Mouse (Mus musculus): ENCODE data around the gene Slc22a15. TPM values are rescaled to one million over a fixed set of nuclear protein-coding genes. Genes with fewer than 3 reads are reported as not detected.

Slc22a15 gene
- polyA plus RNA-seq, 1 experiment from 2014 or later: 5.1 TPM

GRCm38 (mm10) chr3:101883902-101884301 lies 40.4 kb downstream of the Slc22a15 start:
- Histone ChIP-seq H3K27ac (ENCODE audit: low read depth) (no peak overlapping the region), H3K4me3 (ENCODE audit: low read depth, low read length) (no peak overlapping the region), H3K4me2 (no peak overlapping the region), H3K9me3 (ENCODE audit: low read depth, low read length) (no peaks in the 10 kb centered on the region), H3K36me3 (ENCODE audit: insufficient read depth) (peaks cover 4% of the 10 kb centered on the region; the same call in 1 of the 2 replicates), H3K9ac (no peak overlapping the region), H3K27me3 (ENCODE audit: insufficient read depth, low read length) (no peaks in the 10 kb centered on the region), H3K4me1 (ENCODE audit: insufficient read depth) (peaks cover 3% of the 10 kb centered on the region; the same call in 1 of the 2 replicates)
- no peak for TF ChIP-seq CTCF (IDR thresholded peaks at IDR 0.05; ENCODE audit: low read depth)
- ATAC-seq (ENCODE audit: insufficient read depth) (no peak), DNase-seq (no peak)
- WGBS: 56% methylated on average over 3 of the region's 3 CpGs

GRCm38 (mm10) chr3:101881721-101882120 lies 42.5 kb downstream of the Slc22a15 start:
- TF ChIP-seq CTCF (IDR thresholded peaks at IDR 0.05; ENCODE audit: low read depth): no peak
- Histone ChIP-seq H3K27ac (ENCODE audit: low read depth) (no peak overlapping the region), H3K27me3 (ENCODE audit: insufficient read depth, low read length) (no peaks in the 10 kb centered on the region), H3K4me3 (ENCODE audit: low read depth, low read length) (no peak overlapping the region), H3K4me2 (no peak overlapping the region), H3K9me3 (ENCODE audit: low read depth, low read length) (no peaks in the 10 kb centered on the region), H3K9ac (no peak overlapping the region), H3K36me3 (ENCODE audit: insufficient read depth) (peaks cover 4% of the 10 kb centered on the region; the same call in 1 of the 2 replicates), H3K4me1 (ENCODE audit: insufficient read depth) (peaks cover 3% of the 10 kb centered on the region; the same call in 1 of the 2 replicates)
- DNase-seq (no peak), ATAC-seq (ENCODE audit: insufficient read depth) (no peak)
- 37% methylated on average over 9 of the region's 9 CpGs for WGBS

GRCm38 (mm10) chr3:101880818-101881217 lies 43.4 kb downstream of the Slc22a15 start:
- Histone ChIP-seq H3K9ac (no peak overlapping the region), H3K27me3 (ENCODE audit: insufficient read depth, low read length) (no peaks in the 10 kb centered on the region), H3K4me3 (ENCODE audit: low read depth, low read length) (no peak overlapping the region), H3K36me3 (ENCODE audit: insufficient read depth) (peaks cover 4% of the 10 kb centered on the region; the same call in 1 of the 2 replicates), H3K9me3 (ENCODE audit: low read depth, low read length) (no peaks in the 10 kb centered on the region), H3K4me2 (no peak overlapping the region), H3K4me1 (ENCODE audit: insufficient read depth) (peaks cover 7% of the 10 kb centered on the region; the same call in 1 of the 2 replicates), H3K27ac (ENCODE audit: low read depth) (no peak overlapping the region)
- 59% methylated on average over 6 of the region's 6 CpGs for WGBS
- DNase-seq: peak; percentile 75
- TF ChIP-seq CTCF (IDR thresholded peaks at IDR 0.05; ENCODE audit: low read depth): peak; percentile 76
- ATAC-seq (ENCODE audit: insufficient read depth): no peak

- Histone ChIP-seq H3K9ac (no peak overlapping the region), H3K27me3 (ENCODE audit: insufficient read depth, low read length) (no peaks in the 10 kb centered on the region), H3K9me3 (ENCODE audit: low read depth, low read length) (no peaks in the 10 kb centered on the region), H3K4me2 (no peak overlapping the region), H3K4me1 (ENCODE audit: insufficient read depth) (peaks cover 4% of the 10 kb centered on the region; the same call in 1 of the 2 replicates), H3K4me3 (ENCODE audit: low read depth, low read length) (no peak overlapping the region), H3K27ac (ENCODE audit: low read depth) (no peak overlapping the region), H3K36me3 (ENCODE audit: insufficient read depth) (peaks cover 4% of the 10 kb centered on the region; the same call in 1 of the 2 replicates)
- DNase-seq: no peak
- ATAC-seq (ENCODE audit: insufficient read depth): no peak
- WGBS: 67% methylated on average over 5 of the region's 5 CpGs
- no peak for TF ChIP-seq CTCF (IDR thresholded peaks at IDR 0.05; ENCODE audit: low read depth)
These were observed 46.1 kb downstream of the Slc22a15 start for GRCm38 (mm10) chr3:101878136-101878535.

- no peak overlapping the region for H3K4me3 ChIP-seq (ENCODE audit: low read depth, low read length)
- TF ChIP-seq CTCF (IDR thresholded peaks at IDR 0.05; ENCODE audit: low read depth): no peak
- ATAC-seq (ENCODE audit: insufficient read depth) (no peak; the same call in 1 of the 2 replicates), DNase-seq (peak; percentile 24)
- H3K36me3 ChIP-seq (ENCODE audit: insufficient read depth): peaks cover 4% of the 10 kb centered on the region; the same call in 1 of the 2 replicates
- peaks cover 4% of the 10 kb centered on the region; the same call in 1 of the 2 replicates for H3K4me1 ChIP-seq (ENCODE audit: insufficient read depth)
- H3K9me3 ChIP-seq (ENCODE audit: low read depth, low read length): no peaks in the 10 kb centered on the region
- H3K4me2 ChIP-seq: no peak overlapping the region
- H3K9ac ChIP-seq: no peak overlapping the region
- WGBS: 47% methylated on average over 7 of the region's 7 CpGs
- H3K27me3 ChIP-seq (ENCODE audit: insufficient read depth, low read length): no peaks in the 10 kb centered on the region
- peak overlapping the region; percentile 46; the same call in 1 of the 2 replicates for H3K27ac ChIP-seq (ENCODE audit: low read depth)
These were observed 47.6 kb downstream of the Slc22a15 start for GRCm38 (mm10) chr3:101876459-101877285.

- H3K4me2 ChIP-seq: no peak overlapping the region
- H3K4me3 ChIP-seq (ENCODE audit: low read depth, low read length): no peak overlapping the region
- peak; percentile 35 for DNase-seq
- peaks cover 4% of the 10 kb centered on the region; the same call in 1 of the 2 replicates for H3K4me1 ChIP-seq (ENCODE audit: insufficient read depth)
- no peaks in the 10 kb centered on the region for H3K9me3 ChIP-seq (ENCODE audit: low read depth, low read length)
- ATAC-seq (ENCODE audit: insufficient read depth): no peak
- H3K9ac ChIP-seq: no peak overlapping the region
- no peaks in the 10 kb centered on the region for H3K27me3 ChIP-seq (ENCODE audit: insufficient read depth, low read length)
- WGBS: 76% methylated on average over 10 of the region's 10 CpGs
- H3K27ac ChIP-seq (ENCODE audit: low read depth): peak overlapping the region; percentile 33; the same call in 1 of the 2 replicates
- no peak for TF ChIP-seq CTCF (IDR thresholded peaks at IDR 0.05; ENCODE audit: low read depth)
- peaks cover 4% of the 10 kb centered on the region; the same call in 1 of the 2 replicates for H3K36me3 ChIP-seq (ENCODE audit: insufficient read depth)
These were observed 48.9 kb downstream of the Slc22a15 start for GRCm38 (mm10) chr3:101875258-101875920.

Data from lung, embryonic 14.5 days (tissue).